Mouse (Mus musculus): Measurements from ENCODE around the gene Inhbb. TPM values are rescaled to one million over a fixed set of nuclear protein-coding genes. Genes with fewer than 3 reads are reported as not detected.

The Inhbb gene
- total and polyA plus RNA-seq, 2 experiments from 2014 or later, result 0.36 to 1.7 TPM

DNA sequence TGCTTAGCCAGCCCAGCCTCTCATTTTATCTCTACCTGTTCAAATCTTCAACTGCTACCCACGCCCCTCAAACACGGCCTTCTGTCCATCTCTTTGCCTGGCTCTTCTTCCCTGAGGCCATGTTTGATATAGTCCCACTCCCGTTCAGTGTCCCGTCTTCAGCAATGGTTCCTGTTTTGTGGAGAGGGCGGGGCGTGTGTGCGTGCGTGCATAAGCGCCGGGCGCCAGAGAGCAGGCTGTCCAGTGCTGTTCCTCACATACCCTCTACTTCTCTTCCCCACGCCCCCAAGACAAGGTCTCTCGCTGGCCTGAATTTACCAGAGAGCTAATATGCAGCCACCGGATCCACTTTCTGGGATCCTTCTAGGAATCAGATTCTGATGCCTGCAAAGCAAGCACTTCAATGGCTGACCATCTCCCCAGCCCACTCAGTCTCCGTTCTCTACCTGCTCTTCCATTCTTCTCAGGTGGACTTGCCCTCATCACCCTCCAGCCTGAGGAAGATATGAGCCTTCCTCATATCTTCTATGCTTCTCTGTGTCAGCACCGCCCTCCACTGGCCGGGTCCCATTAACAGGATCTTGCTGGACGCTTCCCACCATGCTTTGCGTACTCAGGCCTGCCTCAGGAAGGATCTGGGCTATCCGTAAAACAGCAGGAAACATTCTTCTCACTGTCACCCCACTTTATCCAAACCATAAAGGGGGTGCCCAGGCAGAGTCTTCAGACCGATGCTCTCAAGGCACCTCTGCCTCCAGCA is 21.7 kb upstream of the Inhbb start:
- no peak for ATAC-seq (ENCODE audit: insufficient read depth, low read depth)
- Histone ChIP-seq H3K9me3 (replicated peaks; ENCODE audit: control insufficient read depth, low read length) (no peaks in the 10 kb centered on the region), H3K27me3 (ENCODE audit: control insufficient read depth, insufficient read depth, low read length) (no peaks in the 10 kb centered on the region), H3K9ac (replicated peaks; ENCODE audit: low read depth, low read length) (no peak overlapping the region), H3K4me1 (ENCODE audit: control insufficient read depth, insufficient read depth) (peaks cover 4% of the 10 kb centered on the region; the same call in 1 of the 2 replicates), H3K4me2 (ENCODE audit: low read depth, low read length) (no peak overlapping the region), H3K4me3 (ENCODE audit: low read depth, low read length) (no peak overlapping the region), H3K36me3 (replicated peaks; ENCODE audit: control insufficient read depth, insufficient read depth, low read length) (no peaks in the 10 kb centered on the region), H3K27ac (ENCODE audit: low read depth) (no peak overlapping the region)
- DNase-seq (ENCODE audit: low spot score), result no peak
- TF ChIP-seq EP300 (IDR thresholded peaks at IDR 0.05; ENCODE audit: low read depth) (no peak), CTCF (IDR thresholded peaks at IDR 0.05; ENCODE audit: low read depth) (peak; percentile 31)
- WGBS, result 80% methylated on average over 21 of the region's 21 CpGs

DNA sequence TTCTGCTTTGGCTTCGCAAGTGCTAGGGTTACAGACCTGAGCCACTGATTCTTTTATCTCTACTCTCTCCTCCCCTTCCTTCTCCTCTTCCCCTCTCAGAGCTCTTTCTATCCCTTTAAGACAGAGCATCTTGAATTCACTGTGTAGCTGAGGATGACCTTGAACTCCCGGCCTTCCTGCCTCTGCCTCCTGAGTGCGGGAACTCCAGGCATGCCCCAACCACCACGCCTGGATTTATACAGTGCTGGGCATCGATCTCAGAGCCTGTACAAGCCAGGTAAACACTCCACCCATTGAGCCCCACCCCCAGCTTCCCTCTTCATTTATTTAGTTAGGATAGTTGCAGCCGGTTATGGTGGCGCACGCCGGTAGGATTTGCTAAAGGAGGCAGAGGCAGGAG is 20.9 kb upstream of the Inhbb start:
- Histone ChIP-seq H3K36me3 (replicated peaks; ENCODE audit: control insufficient read depth, insufficient read depth, low read length) (no peaks in the 10 kb centered on the region), H3K9ac (replicated peaks; ENCODE audit: low read depth, low read length) (no peak overlapping the region), H3K4me2 (ENCODE audit: low read depth, low read length) (no peak overlapping the region), H3K4me1 (ENCODE audit: control insufficient read depth, insufficient read depth) (peaks cover 4% of the 10 kb centered on the region; the same call in 1 of the 2 replicates), H3K9me3 (replicated peaks; ENCODE audit: control insufficient read depth, low read length) (no peaks in the 10 kb centered on the region), H3K27ac (ENCODE audit: low read depth) (no peak overlapping the region), H3K4me3 (ENCODE audit: low read depth, low read length) (no peak overlapping the region), H3K27me3 (ENCODE audit: control insufficient read depth, insufficient read depth, low read length) (no peaks in the 10 kb centered on the region)
- WGBS, result 85% methylated on average over 9 of the region's 9 CpGs
- TF ChIP-seq EP300 (IDR thresholded peaks at IDR 0.05; ENCODE audit: low read depth) (no peak), CTCF (IDR thresholded peaks at IDR 0.05; ENCODE audit: low read depth) (no peak)
- DNase-seq (ENCODE audit: low spot score), result no peak
- ATAC-seq (ENCODE audit: insufficient read depth, low read depth), result no peak

DNA sequence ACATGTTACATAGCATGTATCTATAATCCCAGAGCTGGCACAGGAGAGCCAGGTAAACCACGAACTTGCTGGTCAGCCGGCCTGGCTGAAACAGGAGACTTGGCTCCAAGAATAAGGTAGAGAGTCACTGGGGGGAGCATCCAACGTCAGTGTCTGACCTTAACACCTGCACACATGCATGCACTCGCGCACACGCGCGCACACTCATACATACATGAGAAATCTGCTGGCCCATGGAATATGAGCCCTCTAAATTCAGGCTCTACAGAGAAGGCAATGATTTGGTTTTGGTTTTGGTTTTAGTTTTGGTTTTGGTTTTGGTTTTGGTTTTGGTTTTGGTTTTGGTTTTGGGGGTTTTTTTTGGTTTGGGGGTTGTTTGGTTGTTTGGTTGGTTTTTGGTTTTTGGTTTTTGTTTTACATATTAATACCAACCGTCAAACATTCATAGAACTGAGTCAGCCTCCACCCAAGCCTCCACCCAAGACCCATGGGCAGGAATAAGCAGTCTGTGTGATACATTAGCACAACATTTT is 16.1 kb upstream of the Inhbb start:
- Histone ChIP-seq H3K36me3 (replicated peaks; ENCODE audit: control insufficient read depth, insufficient read depth, low read length) (no peaks in the 10 kb centered on the region), H3K4me1 (ENCODE audit: control insufficient read depth, insufficient read depth) (no peaks in the 10 kb centered on the region), H3K9ac (replicated peaks; ENCODE audit: low read depth, low read length) (no peak overlapping the region), H3K4me2 (ENCODE audit: low read depth, low read length) (no peak overlapping the region), H3K27ac (ENCODE audit: low read depth) (no peak overlapping the region), H3K4me3 (ENCODE audit: low read depth, low read length) (no peak overlapping the region), H3K27me3 (ENCODE audit: control insufficient read depth, insufficient read depth, low read length) (no peaks in the 10 kb centered on the region), H3K9me3 (replicated peaks; ENCODE audit: control insufficient read depth, low read length) (no peaks in the 10 kb centered on the region)
- ATAC-seq (ENCODE audit: insufficient read depth, low read depth), result no peak
- WGBS, result 90% methylated on average over 9 of the region's 9 CpGs
- no peak for DNase-seq (ENCODE audit: low spot score)
- TF ChIP-seq CTCF (IDR thresholded peaks at IDR 0.05; ENCODE audit: low read depth) (no peak), EP300 (IDR thresholded peaks at IDR 0.05; ENCODE audit: low read depth) (no peak)

- no peak overlapping the region for H3K4me3 ChIP-seq (ENCODE audit: low read depth, low read length)
- DNase-seq (ENCODE audit: low spot score), result no peak
- H3K9me3 ChIP-seq (replicated peaks; ENCODE audit: control insufficient read depth, low read length), result no peaks in the 10 kb centered on the region
- H3K36me3 ChIP-seq (replicated peaks; ENCODE audit: control insufficient read depth, insufficient read depth, low read length), result no peaks in the 10 kb centered on the region
- H3K4me2 ChIP-seq (ENCODE audit: low read depth, low read length), result no peak overlapping the region
- 61% methylated on average over 6 of the region's 6 CpGs for WGBS
- H3K4me1 ChIP-seq (ENCODE audit: control insufficient read depth, insufficient read depth), result no peaks in the 10 kb centered on the region
- no peak for TF ChIP-seq CTCF (IDR thresholded peaks at IDR 0.05; ENCODE audit: low read depth)
- no peak for TF ChIP-seq EP300 (IDR thresholded peaks at IDR 0.05; ENCODE audit: low read depth)
- H3K27me3 ChIP-seq (ENCODE audit: control insufficient read depth, insufficient read depth, low read length), result no peaks in the 10 kb centered on the region
- no peak overlapping the region for H3K9ac ChIP-seq (replicated peaks; ENCODE audit: low read depth, low read length)
- no peak overlapping the region for H3K27ac ChIP-seq (ENCODE audit: low read depth)
- no peak for ATAC-seq (ENCODE audit: insufficient read depth, low read depth)
These were observed 15.4 kb upstream of the Inhbb start for GRCm38 (mm10) chr1:119437401-119437800.

DNA sequence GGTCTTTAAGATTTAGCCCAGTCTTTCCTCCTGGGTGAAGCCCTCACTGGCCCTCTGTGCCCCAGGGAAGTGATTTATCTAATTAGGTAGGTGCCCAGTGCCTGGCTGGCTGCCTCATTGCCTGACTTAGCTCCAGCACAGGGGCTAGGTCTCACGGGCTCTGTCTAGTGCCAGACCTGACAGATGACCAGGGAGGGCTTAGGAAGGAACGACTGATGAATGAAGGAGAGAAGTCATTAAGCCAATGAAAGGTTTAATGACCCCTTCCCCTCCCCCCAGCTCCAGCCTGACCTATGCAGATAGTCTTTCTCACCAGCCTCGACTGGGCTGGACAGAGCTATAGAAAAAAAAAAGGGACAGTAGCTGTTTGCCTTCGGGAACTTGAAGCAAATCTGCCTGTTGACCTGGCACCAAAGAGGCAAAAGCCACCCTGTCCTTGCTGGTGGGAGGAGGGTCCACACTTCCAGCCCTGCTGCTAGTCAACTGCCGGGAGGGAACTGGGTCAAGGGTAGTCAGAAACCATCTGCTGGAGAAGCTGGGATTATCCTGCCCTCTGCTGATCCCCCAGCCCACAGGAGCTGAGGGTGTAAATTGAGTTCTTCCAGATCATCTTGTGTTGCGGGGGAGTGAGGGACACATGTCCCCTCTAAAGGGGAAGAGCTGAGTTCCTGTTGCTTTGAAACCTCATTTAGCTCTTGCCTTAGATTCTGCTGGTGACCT is 2.3 kb upstream of the Inhbb start:
- no peak for ATAC-seq (ENCODE audit: insufficient read depth, low read depth)
- Histone ChIP-seq H3K27ac (ENCODE audit: low read depth) (no peak overlapping the region), H3K36me3 (replicated peaks; ENCODE audit: control insufficient read depth, insufficient read depth, low read length) (no peaks in the 10 kb centered on the region), H3K9ac (replicated peaks; ENCODE audit: low read depth, low read length) (no peak overlapping the region), H3K27me3 (ENCODE audit: control insufficient read depth, insufficient read depth, low read length) (peaks cover 57% of the 10 kb centered on the region), H3K9me3 (replicated peaks; ENCODE audit: control insufficient read depth, low read length) (no peaks in the 10 kb centered on the region), H3K4me3 (ENCODE audit: low read depth, low read length) (no peak overlapping the region), H3K4me1 (ENCODE audit: control insufficient read depth, insufficient read depth) (0 out of 2 replicates have a peak, but pooled peaks cover 7% of the 10 kb centered on the region), H3K4me2 (ENCODE audit: low read depth, low read length) (no peak overlapping the region)
- no peak for DNase-seq (ENCODE audit: low spot score)
- 18% methylated on average over 6 of the region's 6 CpGs for WGBS
- TF ChIP-seq CTCF (IDR thresholded peaks at IDR 0.05; ENCODE audit: low read depth) (no peak), EP300 (IDR thresholded peaks at IDR 0.05; ENCODE audit: low read depth) (no peak)

All from heart, postnatal 0 days (tissue).